In the genomic region with DNA sequence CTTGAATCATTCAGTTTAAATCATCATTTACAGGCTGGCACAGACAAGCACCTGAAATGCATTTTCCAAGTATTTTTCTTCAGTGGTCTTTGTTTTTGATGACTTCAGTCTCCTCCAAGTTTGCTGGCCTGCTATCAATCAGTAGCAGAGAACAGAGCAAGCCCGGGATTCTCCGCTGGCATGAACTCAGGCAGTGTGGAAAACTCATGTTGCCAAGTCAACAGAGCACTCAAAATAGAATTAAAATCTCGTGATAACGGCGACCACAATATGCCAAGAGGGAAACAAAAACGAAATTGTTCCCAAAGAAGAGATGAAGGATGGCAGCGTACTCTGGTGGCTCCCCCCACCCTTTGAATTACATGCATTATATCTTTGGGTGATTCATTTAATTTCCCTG, we compare ENCODE assay signal across 12 mouse cellular contexts.
DNase-seq lines count a peak whose midpoint lies in the region; ATAC-seq and TF ChIP-seq lines count a peak whose summit lies in the region.
"Had no signal": no experiment of that assay in that cellular context is flagged by ENCODE, and none has a peak within 500 bp of the region (broad histone marks: within the 10 kb centered on the region; RNA-seq: fewer than 3 reads in every experiment).

No protein-coding gene starts in this region.

- no peaks in the 10 kb centered on the region for H3K27me3 ChIP-seq in heart, embryonic 13.5 days (replicated peaks)
- H3K27me3 ChIP-seq in heart, embryonic 10.5 days (ENCODE audit: insufficient read depth, poor library complexity, severe bottlenecking): no peaks in the 10 kb centered on the region
- H3K27me3 ChIP-seq in lung, postnatal 0 days (replicated peaks; ENCODE audit: insufficient read depth, low read length): no peaks in the 10 kb centered on the region
- H3K27me3 ChIP-seq: CH12.LX had no signal

- no peak overlapping the region for H3K9ac ChIP-seq in heart, embryonic 13.5 days
- no peak overlapping the region for H3K9ac ChIP-seq in lung, postnatal 0 days (replicated peaks; ENCODE audit: low read depth)
- H3K9ac ChIP-seq: liver, postnatal 0 days had no signal

- H3K4me1 ChIP-seq in heart, embryonic 13.5 days: peaks cover 36% of the 10 kb centered on the region
- H3K4me1 ChIP-seq in heart, embryonic 10.5 days: peaks cover 16% of the 10 kb centered on the region
- no peaks in the 10 kb centered on the region for H3K4me1 ChIP-seq in lung, postnatal 0 days (ENCODE audit: insufficient read depth, low read depth, low read length)

- DNase-seq in cerebellum, postnatal 10 days: peak; percentile 9 to 24
- no peak for DNase-seq in cerebellum, postnatal 36 days
- DNase-seq in heart, embryonic 10.5 days (ENCODE audit: low spot score): no peak
- DNase-seq in lung, postnatal 14 days: peak; percentile 4
- no peak for DNase-seq in lung, postnatal 0 days (ENCODE audit: low spot score)
- DNase-seq in heart, postnatal 36 days: peak; percentile 6 to 10
- DNase-seq in urinary bladder, postnatal 4 days (ENCODE audit: low spot score in 2 of 2): no peak
- DNase-seq: cerebellum, adult 11 months; liver, postnatal 0 days had no signal

- H3K4me3 ChIP-seq in heart, embryonic 13.5 days: no peak overlapping the region
- H3K4me3 ChIP-seq in heart, embryonic 10.5 days: no peak overlapping the region
- H3K4me3 ChIP-seq in lung, postnatal 0 days (ENCODE audit: low read depth, low read length): no peak overlapping the region

- no peak for ATAC-seq in heart, embryonic 13.5 days (ENCODE audit: extremely low read depth, insufficient number of reproducible peaks, low FRiP score, low TSS enrichment)
- no peak for ATAC-seq in lung, postnatal 0 days
- ATAC-seq: liver, postnatal 0 days had no signal

- TF ChIP-seq EP300 in lung, postnatal 0 days (IDR thresholded peaks at IDR 0.05): no peak

- no peaks in the 10 kb centered on the region for H3K36me3 ChIP-seq in heart, embryonic 13.5 days
- no peaks in the 10 kb centered on the region for H3K36me3 ChIP-seq in heart, embryonic 10.5 days
- no peaks in the 10 kb centered on the region for H3K36me3 ChIP-seq in lung, postnatal 0 days (ENCODE audit: insufficient read depth, low read length)

- no peaks in the 10 kb centered on the region for H3K9me3 ChIP-seq in heart, embryonic 13.5 days
- no peaks in the 10 kb centered on the region for H3K9me3 ChIP-seq in heart, embryonic 10.5 days
- H3K9me3 ChIP-seq in lung, postnatal 0 days (ENCODE audit: low read length): no peaks in the 10 kb centered on the region

- H3K4me2 ChIP-seq in heart, embryonic 13.5 days: no peak overlapping the region
- H3K4me2 ChIP-seq in lung, postnatal 0 days (replicated peaks; ENCODE audit: low read depth, low read length): no peak overlapping the region

- TF ChIP-seq CTCF in lung, postnatal 0 days (IDR thresholded peaks at IDR 0.05): no peak

- intact Hi-C loops in heart, postnatal 36 days (cut with DNase I): no loop called here

- peak overlapping the region; percentile 32; the same call in 1 of the 2 replicates for H3K27ac ChIP-seq in heart, embryonic 13.5 days (replicated peaks)
- H3K27ac ChIP-seq in heart, embryonic 10.5 days: no peak overlapping the region
- H3K27ac ChIP-seq in lung, postnatal 0 days (ENCODE audit: low read length): no peak overlapping the region
- H3K27ac ChIP-seq: kidney, postnatal 0 days had no signal

- 36% methylated on average over 7 of the region's 7 CpGs for WGBS in heart, embryonic 13.5 days
- WGBS in heart, embryonic 10.5 days: 63% methylated on average over 7 of the region's 7 CpGs
- 75% methylated on average over 7 of the region's 7 CpGs for WGBS in lung, postnatal 0 days

Comparison
In these comparisons a context has a peak if more than half of its experiments do, and no peak if none do; other contexts are left out.
1. DNase-seq: peak in cerebellum, postnatal 10 days (2 of 2), lung, postnatal 14 days (single experiment) and heart, postnatal 36 days (2 of 2); none in cerebellum, postnatal 36 days (0 of 2), heart, embryonic 10.5 days (single experiment), lung, postnatal 0 days (single experiment) and urinary bladder, postnatal 4 days (0 of 2).